Mouse (Mus musculus) ovary, adult 18-20 months (tissue): Measurements from ENCODE around the gene Olfr62.
A peak's percentile ranks its signal among the peaks of the same experiment; 100 is the strongest.

ENCODE experiments used
- DNase-seq: peaks from one replicate; pipeline ENCODE4 v3.0.0; 2022; ENCODE audit warnings: low spot score, mixed read lengths

Olfr62 gene

DNA sequence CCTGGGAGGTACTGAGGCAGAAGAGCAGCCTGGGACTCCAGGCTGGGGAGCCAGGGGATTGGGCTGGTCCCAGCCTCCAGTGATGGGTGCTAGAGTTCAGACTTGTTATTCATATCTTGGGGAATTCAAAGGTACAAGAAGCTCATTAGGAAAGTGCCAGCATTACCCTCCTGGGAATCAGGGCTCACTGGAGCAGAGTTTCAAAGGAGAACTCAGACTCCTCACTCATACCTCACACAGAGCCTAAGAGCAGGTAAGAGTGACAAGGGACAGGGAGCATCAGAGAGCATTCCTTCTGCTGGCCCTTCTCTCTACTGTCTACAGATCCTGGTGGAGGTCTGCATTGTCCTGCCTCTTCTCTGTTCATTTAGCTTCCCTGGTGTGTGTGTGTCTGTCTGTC, at the start of gene Olfr62:
Gene Olfr62 (plus strand): TSS at position 301 of the 400 bp plus-strand sequence.
- no peak for DNase-seq

DNA sequence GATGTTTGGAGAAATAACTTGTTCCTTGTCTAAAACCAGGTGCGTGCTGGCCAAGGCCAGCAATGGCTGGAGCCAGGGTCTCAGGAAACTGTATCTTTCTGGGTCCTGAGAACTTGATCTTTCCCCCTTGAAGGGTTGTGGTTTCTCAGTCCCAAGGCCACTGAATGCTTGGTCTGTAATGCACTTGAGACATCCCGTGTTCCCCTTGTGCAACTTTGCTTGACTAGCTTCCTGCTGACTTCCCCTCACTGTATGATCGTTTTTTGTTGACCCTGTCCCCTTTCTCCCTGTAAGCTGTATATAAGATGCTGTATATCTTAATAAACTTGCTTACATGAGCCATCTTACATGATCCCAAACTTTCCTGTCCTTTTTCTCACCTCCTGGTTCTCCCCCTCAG, 48.9 kb upstream of the Olfr62 start:
- DNase-seq = no peak

DNA sequence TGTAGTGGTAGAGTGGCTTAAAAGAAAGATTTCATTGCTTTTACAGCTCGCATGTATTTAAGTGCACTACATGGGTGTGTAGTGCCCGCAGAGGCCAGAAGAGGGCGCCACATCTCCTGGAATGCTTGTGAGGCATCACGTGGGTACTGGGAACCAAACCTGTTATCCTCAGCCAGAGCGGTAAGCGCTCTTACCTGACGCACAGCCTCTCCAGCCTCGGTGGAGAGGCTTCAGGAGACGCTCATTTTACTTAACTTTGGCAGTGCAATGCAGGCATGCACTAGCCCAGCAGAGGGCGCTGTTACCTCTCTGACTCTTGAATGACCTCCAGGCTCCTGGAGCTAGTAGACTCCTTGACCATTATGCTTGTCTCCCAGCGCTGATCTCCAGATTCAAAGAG, 46.1 kb upstream of the Olfr62 start:
- no peak for DNase-seq

- no peak for DNase-seq
Measured at GRCm38 (mm10) chr4:118615412-118615811, 43.3 kb upstream of the Olfr62 start.

DNA sequence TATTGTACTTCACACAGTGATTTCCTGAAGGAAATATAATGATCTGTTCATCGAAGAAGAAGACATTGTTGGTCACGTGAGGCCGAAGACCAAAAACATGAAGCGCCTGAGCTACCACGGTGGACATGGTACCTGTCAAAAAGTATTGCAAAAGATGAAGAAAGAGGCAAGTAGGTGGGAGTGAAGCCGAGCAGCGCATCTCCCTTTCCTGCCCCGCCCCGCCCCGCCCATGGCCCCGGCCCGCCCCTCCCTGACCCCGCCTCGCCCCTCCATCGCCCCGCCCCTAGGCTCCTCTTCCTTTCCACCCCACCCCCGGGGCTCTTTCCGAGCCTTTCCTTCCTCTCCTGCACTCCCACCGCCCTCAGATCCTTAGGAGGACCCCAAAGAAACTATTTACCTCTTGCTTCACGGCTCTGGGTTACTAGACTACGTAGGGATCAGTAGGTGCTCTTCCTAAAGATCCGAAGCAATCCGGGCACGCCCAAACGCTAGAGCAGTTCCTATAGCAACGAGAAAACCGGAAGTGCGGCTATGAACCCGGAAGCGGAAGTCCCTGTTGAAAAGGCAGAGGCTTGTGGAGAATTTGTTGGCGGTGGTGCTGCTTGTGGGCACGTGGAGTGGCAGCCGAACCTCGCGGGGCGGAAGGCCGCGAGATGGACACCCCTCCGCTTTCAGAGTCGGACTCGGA, 38.3 kb upstream of the Olfr62 start, which contains the start of the genes Cfap57 and Ebna1bp2:
Gene Cfap57 (minus strand): TSS at position 499 of the 688 bp plus-strand sequence.
Gene Ebna1bp2 (plus strand): TSS at position 521 of the 688 bp plus-strand sequence.
- DNase-seq = peak; percentile 83

GRCm38 (mm10) chr4:118620967-118621320, 37.8 kb upstream of the Olfr62 start:
- no peak for DNase-seq

- DNase-seq = no peak
Measured at GRCm38 (mm10) chr4:118621781-118622180, 37.0 kb upstream of the Olfr62 start.

DNA sequence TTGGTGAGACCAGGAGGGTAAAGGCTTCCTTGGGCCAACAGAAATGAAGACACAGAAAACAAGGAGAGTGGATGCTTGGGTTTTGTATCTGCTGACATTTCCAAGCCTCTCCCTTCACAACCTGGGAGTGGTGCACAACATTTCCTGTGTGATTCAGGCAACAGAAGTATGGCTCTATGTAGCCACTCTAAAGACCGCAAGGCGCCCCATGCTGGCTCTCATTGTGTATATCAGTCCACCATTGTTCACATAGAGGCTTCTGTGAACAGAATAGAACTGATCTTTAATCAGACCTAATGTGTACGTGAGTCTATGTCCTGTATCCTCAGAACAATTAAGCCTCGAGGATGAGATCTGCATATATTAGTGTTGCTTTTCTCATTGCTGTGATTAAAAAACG, 28.5 kb upstream of the Olfr62 start:
- no peak for DNase-seq

GRCm38 (mm10) chr4:118642346-118643190, 16.2 kb upstream of the Olfr62 start:
- DNase-seq = no peak

DNA sequence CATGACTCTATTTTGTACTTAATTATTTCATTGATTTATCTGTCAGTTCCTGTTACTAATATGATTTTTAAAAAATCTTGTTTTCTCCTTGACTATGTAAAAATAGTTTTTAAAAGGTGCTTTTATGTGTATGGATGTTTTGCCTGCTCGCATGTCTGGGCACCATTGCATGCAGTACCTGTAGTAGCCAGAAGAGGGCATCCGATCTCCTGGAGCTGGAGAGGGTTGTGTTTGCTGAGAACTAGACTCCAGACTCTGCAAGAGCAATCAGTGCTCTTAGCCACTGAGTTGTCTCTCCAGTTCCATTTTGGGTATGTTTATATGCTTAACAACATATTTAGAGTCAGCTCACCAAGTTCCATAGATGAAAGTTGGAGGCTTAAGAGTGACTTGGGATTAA, 13.5 kb upstream of the Olfr62 start:
- no peak for DNase-seq

DNA sequence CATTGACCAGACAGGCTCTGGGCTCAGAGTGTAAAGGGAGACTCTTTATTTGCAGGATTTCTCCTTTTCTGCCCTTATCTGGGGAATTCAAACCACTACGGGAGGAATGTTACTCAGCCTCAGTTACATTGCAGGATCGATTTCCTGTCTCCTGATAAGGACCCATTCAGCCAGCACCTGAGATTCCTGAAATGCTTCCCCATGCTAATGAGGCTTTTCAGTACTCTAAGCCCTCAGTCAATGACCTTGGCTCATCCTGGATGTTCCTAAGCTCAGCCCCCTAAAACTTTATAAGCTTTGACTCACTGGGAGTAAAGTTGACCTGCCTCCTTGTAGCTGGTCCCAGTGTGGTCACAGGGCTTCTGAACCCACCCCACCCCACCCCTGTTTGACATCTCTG, 28.3 kb downstream of the Olfr62 start:
- no peak for DNase-seq

DNA sequence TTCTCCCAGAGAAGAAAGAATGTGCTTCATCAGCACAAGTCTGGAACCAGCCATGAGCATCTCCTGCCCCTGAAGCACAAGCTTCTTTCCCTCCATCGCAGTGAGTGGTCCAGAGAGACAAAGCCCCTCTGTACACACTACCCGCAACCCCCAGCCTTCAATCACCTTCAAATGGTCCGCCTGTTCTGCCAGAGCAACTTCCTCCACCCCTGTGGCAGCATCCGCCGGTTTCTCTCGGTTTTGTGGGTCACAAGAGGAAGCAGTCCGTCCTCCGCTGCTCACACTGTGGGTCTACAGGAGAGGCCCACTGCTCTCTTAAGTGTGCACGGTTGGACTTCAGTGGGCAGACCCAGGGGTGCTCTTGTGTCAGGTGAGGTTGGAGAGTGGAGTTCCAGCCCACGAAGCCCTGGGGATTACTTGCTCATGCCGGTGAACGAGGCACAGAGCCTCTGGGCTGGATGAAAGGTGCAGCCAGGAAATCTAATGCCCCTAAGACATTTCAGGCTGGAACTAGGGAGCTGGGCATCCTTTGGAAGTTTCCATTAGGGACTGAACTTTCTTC, 33.7 kb downstream of the Olfr62 start, which contains the start of gene Olfr1342:
Gene Olfr1342 (minus strand): TSS at position 345 of the 562 bp plus-strand sequence.
- DNase-seq = no peak

DNA sequence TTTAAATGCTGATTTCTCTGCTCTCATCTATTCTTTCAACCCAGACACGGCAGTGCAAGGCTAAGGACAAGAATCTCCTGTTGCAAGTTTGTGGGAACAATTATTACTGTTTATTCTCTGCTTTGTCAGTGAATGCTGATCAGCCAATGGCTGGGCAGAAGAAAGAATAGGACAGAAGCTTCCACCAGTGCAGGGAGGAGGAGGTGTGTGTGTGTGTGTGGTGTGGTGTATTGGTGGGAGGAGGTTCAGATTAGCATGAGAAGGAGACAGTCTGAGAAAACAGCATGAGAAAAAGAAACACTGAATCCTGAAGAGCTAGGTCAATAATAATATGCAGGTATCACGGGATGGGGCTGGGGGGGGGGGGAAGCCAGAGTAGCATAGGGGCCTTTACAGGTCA, 35.1 kb downstream of the Olfr62 start:
- no peak for DNase-seq

DNA sequence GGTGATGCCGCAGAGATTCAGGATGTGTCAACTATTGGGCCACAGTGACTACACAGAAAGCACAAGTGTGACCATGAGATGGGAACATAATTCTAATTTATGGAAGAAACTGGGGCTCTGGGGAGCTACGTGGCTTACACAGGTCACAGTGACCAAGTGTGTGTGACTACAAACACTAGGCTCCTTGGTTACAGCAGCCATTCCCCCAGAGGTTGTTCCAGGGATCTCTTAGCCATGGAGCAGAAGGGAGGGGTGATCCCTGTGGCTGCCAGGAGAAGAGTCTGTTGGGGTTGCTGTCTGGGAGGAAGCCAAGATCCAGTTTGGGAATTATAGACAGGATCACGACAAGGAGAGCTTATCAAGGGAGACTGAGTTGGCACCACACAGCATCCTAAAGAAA, 44.5 kb downstream of the Olfr62 start, which contains the start of gene Olfr1341:
Gene Olfr1341 (plus strand): TSS at position 301 of the 400 bp plus-strand sequence.
- no peak for DNase-seq

DNA sequence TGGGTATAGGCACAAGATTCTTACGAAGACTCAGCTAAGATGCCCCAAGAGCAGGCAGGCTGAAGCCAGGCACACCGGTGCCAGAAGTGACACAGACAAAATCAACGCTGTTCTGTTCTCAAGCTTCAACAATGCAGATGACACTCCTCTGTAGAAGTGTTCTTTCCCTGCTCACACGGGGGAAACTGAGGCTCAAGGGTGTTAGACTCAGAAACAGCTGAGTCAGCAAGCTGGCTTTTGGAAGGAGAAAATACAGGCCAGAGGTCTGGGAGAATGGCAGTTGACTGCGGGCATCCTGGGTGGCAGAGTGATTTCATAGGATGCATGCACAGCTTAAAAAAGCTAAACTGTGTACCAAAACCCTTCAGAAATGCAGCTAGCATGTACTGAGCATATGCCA, 49.3 kb downstream of the Olfr62 start:
- DNase-seq = no peak

DNA sequence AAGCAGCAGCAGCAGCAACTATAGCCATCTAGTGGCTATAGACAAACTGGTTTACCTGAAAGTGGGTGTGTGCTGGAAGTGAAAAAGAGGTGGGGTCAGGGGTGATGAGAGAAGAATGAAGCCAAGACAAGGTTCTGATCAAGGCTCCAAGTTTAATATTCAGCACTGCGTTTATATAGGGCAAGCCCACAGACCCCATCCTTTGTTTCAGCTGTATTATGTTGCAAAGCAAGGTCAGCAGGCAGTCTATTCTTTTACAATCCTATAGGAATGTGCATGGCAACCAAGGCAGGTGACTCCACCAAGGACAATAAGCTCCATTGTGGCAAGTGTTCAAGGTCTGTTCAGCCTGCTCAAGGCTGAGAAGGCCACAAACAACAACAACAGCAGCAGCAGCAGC, 52.9 kb downstream of the Olfr62 start:
- no peak for DNase-seq
